Mouse (Mus musculus): ENCODE results near the gene Ar.

Ar gene

GRCm38 (mm10) chrX:98148531-98149342, at the start of gene Ar:
Ar (plus strand) TSS chrX:98148769.
- DNase-seq: peak; percentile 5 to 10

GRCm38 (mm10) chrX:98149724-98150392, 1.3 kb downstream of the Ar start:
- peak; percentile 11 to 12 for DNase-seq

GRCm38 (mm10) chrX:98150393-98151119, 2.0 kb downstream of the Ar start:
- DNase-seq: peak; percentile 4 to 6

- no peak for DNase-seq
These were observed 41.2 kb downstream of the Ar start for GRCm38 (mm10) chrX:98189759-98190158.

GRCm38 (mm10) chrX:98205766-98206165, 57.2 kb downstream of the Ar start:
- no peak for DNase-seq

- no peak for DNase-seq
These were observed 58.6 kb downstream of the Ar start for GRCm38 (mm10) chrX:98207166-98207565.

- no peak for DNase-seq
These were observed 67.5 kb downstream of the Ar start for GRCm38 (mm10) chrX:98216103-98216502.

GRCm38 (mm10) chrX:98239011-98239410, 90.4 kb downstream of the Ar start:
- no peak for DNase-seq

- DNase-seq: no peak
These were observed 96.5 kb downstream of the Ar start for GRCm38 (mm10) chrX:98245108-98245507.

GRCm38 (mm10) chrX:98248363-98248762, 99.8 kb downstream of the Ar start:
- no peak for DNase-seq

- DNase-seq: no peak
These were observed 111.1 kb downstream of the Ar start for GRCm38 (mm10) chrX:98259620-98260019.

- DNase-seq: no peak
These were observed 117.2 kb downstream of the Ar start for GRCm38 (mm10) chrX:98265755-98266154.

GRCm38 (mm10) chrX:98271361-98271760, 122.8 kb downstream of the Ar start:
- DNase-seq: no peak

GRCm38 (mm10) chrX:98291763-98292162, 143.2 kb downstream of the Ar start:
- DNase-seq: no peak

- DNase-seq: no peak
These were observed 152.1 kb downstream of the Ar start for GRCm38 (mm10) chrX:98300685-98301084.

- no peak for DNase-seq
These were observed 153.4 kb downstream of the Ar start for GRCm38 (mm10) chrX:98301924-98302323.

- DNase-seq: no peak
These were observed 167.4 kb downstream of the Ar start for GRCm38 (mm10) chrX:98315961-98316360.

GRCm38 (mm10) chrX:98317483-98317882, 168.9 kb downstream of the Ar start:
- no peak for DNase-seq

- DNase-seq: no peak
These were observed 174.5 kb downstream of the Ar start for GRCm38 (mm10) chrX:98323105-98323504.

- no peak for DNase-seq
These were observed 198.9 kb downstream of the Ar start for GRCm38 (mm10) chrX:98347481-98347880.

- peak; percentile 15 to 18 for DNase-seq
These were observed 199.5 kb downstream of the Ar start for GRCm38 (mm10) chrX:98348036-98348435.
